Mouse (Mus musculus) hindbrain, embryonic 16.5 days (tissue): ENCODE results near the gene Fam124a. TPM values are rescaled to one million over a fixed set of nuclear protein-coding genes. Genes with fewer than 3 reads are reported as not detected.
"Not testable (repeated sequence)": the region's sequence is repeated elsewhere in the genome, so short reads cannot be mapped to it uniquely, and the experiment has no call there.

Source experiments
- ATAC-seq: fragments of 200-750 bp; cut with Nextera tagmentation; 2 replicates; pipeline ENCODE4 v1.8.0; 2017; ENCODE audit warnings: moderate TSS enrichment, moderate library complexity
- H3K27ac ChIP-seq: fragments of 300-500 bp; sonication (generic); 2 replicates; pipeline ENCODE4 v1.5.1; 2014; ENCODE audit warnings: low read depth, mild to moderate bottlenecking, control low read depth, low read length, moderate library complexity
- H3K27me3 ChIP-seq: fragments of 300-500 bp; sonication (generic); replicated peaks from 2 replicates; pipeline ENCODE4 v1.6.1; 2014; ENCODE audit warnings: low read length; ENCODE audit not compliant: control insufficient read depth, insufficient read depth
- H3K36me3 ChIP-seq: fragments of 300-500 bp; sonication (generic); 2 replicates; pipeline ENCODE4 v1.6.1; 2014; ENCODE audit warnings: mild to moderate bottlenecking, low read length, moderate library complexity, mixed read lengths; ENCODE audit not compliant: control insufficient read depth, insufficient read depth
- H3K4me1 ChIP-seq: fragments of 300-500 bp; sonication (generic); 2 replicates; pipeline ENCODE4 v1.6.1; 2014; ENCODE audit warnings: low read depth, low read length; ENCODE audit not compliant: control insufficient read depth, insufficient read depth
- H3K4me2 ChIP-seq: fragments of 300-500 bp; sonication (generic); 2 replicates; pipeline ENCODE4 v1.6.1; 2014; ENCODE audit warnings: mild to moderate bottlenecking, low read length, control low read depth, moderate library complexity
- H3K4me3 ChIP-seq: fragments of 300-500 bp; sonication (generic); 2 replicates; pipeline ENCODE4 v1.5.1; 2014; ENCODE audit warnings: mild to moderate bottlenecking, low read length, control low read depth, moderate library complexity
- H3K9ac ChIP-seq: fragments of 300-500 bp; sonication (generic); 2 replicates; pipeline ENCODE4 v1.6.1; 2014; ENCODE audit warnings: low read depth, mild to moderate bottlenecking, control low read depth, low read length, moderate library complexity
- H3K9me3 ChIP-seq: fragments of 300-500 bp; sonication (generic); 2 replicates; pipeline ENCODE4 v1.6.1; 2014; ENCODE audit warnings: mild to moderate bottlenecking, low read length, moderate library complexity; ENCODE audit not compliant: control insufficient read depth
- WGBS: fragments of 180-500 bp; shearing (Covaris S2); extraction: QIAGEN DNeasy Blood & Tissue Kit; methylation state at CpG from one replicate; pipeline ENCODE4 v1.1.7; 2014; 5-methylcytosine and 5-hydroxymethylcytosine counted together
- polyA plus RNA-seq: library from polyadenylated mRNA; unstranded; fragments of >200 nt; fragmentation: Nextera tagmentation; extraction: Ambion mirVana; gene quantifications from 2 replicates; pipeline ENCODE4 v1.2.1, GENCODE M21; 2015

The Fam124a gene
- polyA plus RNA-seq, 1 experiment from 2014 or later = 59.1 TPM

- no peak for ATAC-seq
- Histone ChIP-seq H3K9me3 (no peaks in the 10 kb centered on the region), H3K27me3 (no peaks in the 10 kb centered on the region), H3K27ac (no peak overlapping the region), H3K9ac (no peak overlapping the region), H3K36me3 (no peaks in the 10 kb centered on the region), H3K4me2 (no peak overlapping the region), H3K4me3 (no peak overlapping the region), H3K4me1 (peaks cover 8% of the 10 kb centered on the region)
- 89% methylated on average over 5 of the region's 5 CpGs for WGBS
These were observed 84.0 kb downstream of the Fam124a start for GRCm38 (mm10) chr14:62639551-62639950.

GRCm38 (mm10) chr14:62640396-62640795, 84.9 kb downstream of the Fam124a start:
- H3K4me1 ChIP-seq = peaks cover 8% of the 10 kb centered on the region
- no peaks in the 10 kb centered on the region for H3K9me3 ChIP-seq
- no peaks in the 10 kb centered on the region for H3K36me3 ChIP-seq
- H3K27ac ChIP-seq = no peak overlapping the region
- no peak overlapping the region for H3K4me2 ChIP-seq
- 58% methylated on average over 4 of the region's 4 CpGs for WGBS
- H3K4me3 ChIP-seq = no peak overlapping the region
- ATAC-seq = no peak
- no peak overlapping the region for H3K9ac ChIP-seq
- no peaks in the 10 kb centered on the region for H3K27me3 ChIP-seq

GRCm38 (mm10) chr14:62642368-62642767, 86.8 kb downstream of the Fam124a start:
- H3K9ac ChIP-seq, ATAC-seq, H3K36me3 ChIP-seq, H3K4me2 ChIP-seq, H3K27ac ChIP-seq, H3K4me1 ChIP-seq, H3K9me3 ChIP-seq, H3K27me3 ChIP-seq, H3K4me3 ChIP-seq: not testable (repeated sequence)
- 82% methylated on average over 6 of the region's 7 CpGs for WGBS

GRCm38 (mm10) chr14:62648405-62648804, 92.9 kb downstream of the Fam124a start:
- 87% methylated on average over 6 of the region's 6 CpGs for WGBS
- Histone ChIP-seq H3K4me2 (no peak overlapping the region), H3K27ac (no peak overlapping the region), H3K9me3 (no peaks in the 10 kb centered on the region), H3K4me3 (no peak overlapping the region), H3K9ac (no peak overlapping the region), H3K4me1 (no peaks in the 10 kb centered on the region), H3K36me3 (no peaks in the 10 kb centered on the region), H3K27me3 (no peaks in the 10 kb centered on the region)
- no peak for ATAC-seq

GRCm38 (mm10) chr14:62650376-62650775, 94.8 kb downstream of the Fam124a start:
- Histone ChIP-seq H3K4me1 (no peaks in the 10 kb centered on the region), H3K9me3 (no peaks in the 10 kb centered on the region), H3K27me3 (no peaks in the 10 kb centered on the region), H3K4me3 (no peak overlapping the region), H3K4me2 (no peak overlapping the region), H3K27ac (no peak overlapping the region), H3K36me3 (no peaks in the 10 kb centered on the region), H3K9ac (no peak overlapping the region)
- ATAC-seq = no peak
- WGBS = 74% methylated on average over 3 of the region's 3 CpGs

- Histone ChIP-seq H3K9me3 (no peaks in the 10 kb centered on the region), H3K4me2 (no peak overlapping the region), H3K4me1 (no peaks in the 10 kb centered on the region), H3K36me3 (no peaks in the 10 kb centered on the region), H3K9ac (no peak overlapping the region), H3K27ac (no peak overlapping the region), H3K4me3 (no peak overlapping the region), H3K27me3 (no peaks in the 10 kb centered on the region)
- ATAC-seq = no peak
- 91% methylated on average over 3 of the region's 3 CpGs for WGBS
These were observed 96.2 kb downstream of the Fam124a start for GRCm38 (mm10) chr14:62651771-62652170.

- Histone ChIP-seq H3K27me3 (no peaks in the 10 kb centered on the region), H3K27ac (no peak overlapping the region), H3K4me3 (no peak overlapping the region), H3K4me1 (no peaks in the 10 kb centered on the region), H3K36me3 (no peaks in the 10 kb centered on the region), H3K4me2 (no peak overlapping the region), H3K9ac (no peak overlapping the region), H3K9me3 (no peaks in the 10 kb centered on the region)
- ATAC-seq = no peak
- WGBS = 86% methylated on average over 7 of the region's 7 CpGs
These were observed 100.5 kb downstream of the Fam124a start for GRCm38 (mm10) chr14:62655996-62656395.

GRCm38 (mm10) chr14:62657469-62657868, 101.9 kb downstream of the Fam124a start:
- no peaks in the 10 kb centered on the region for H3K9me3 ChIP-seq
- 80% methylated on average over 3 of the region's 3 CpGs for WGBS
- no peak for ATAC-seq

More at GRCm38 (mm10) chr14:62657469-62657868, 101.9 kb downstream of the Fam124a start:
- Histone ChIP-seq H3K4me1 (no peaks in the 10 kb centered on the region), H3K4me2 (no peak overlapping the region), H3K9ac (no peak overlapping the region), H3K4me3 (no peak overlapping the region), H3K36me3 (no peaks in the 10 kb centered on the region), H3K27me3 (no peaks in the 10 kb centered on the region), H3K27ac (no peak overlapping the region)
